Mouse (Mus musculus): ENCODE measurements around the gene Itih1. TPM values are rescaled to one million over a fixed set of nuclear protein-coding genes. Genes with fewer than 3 reads are reported as not detected.
A peak's percentile ranks its signal among the peaks of the same experiment; 100 is the strongest.

Itih1 gene
- polyA plus RNA-seq, 1 experiment = 0.20 TPM

DNA sequence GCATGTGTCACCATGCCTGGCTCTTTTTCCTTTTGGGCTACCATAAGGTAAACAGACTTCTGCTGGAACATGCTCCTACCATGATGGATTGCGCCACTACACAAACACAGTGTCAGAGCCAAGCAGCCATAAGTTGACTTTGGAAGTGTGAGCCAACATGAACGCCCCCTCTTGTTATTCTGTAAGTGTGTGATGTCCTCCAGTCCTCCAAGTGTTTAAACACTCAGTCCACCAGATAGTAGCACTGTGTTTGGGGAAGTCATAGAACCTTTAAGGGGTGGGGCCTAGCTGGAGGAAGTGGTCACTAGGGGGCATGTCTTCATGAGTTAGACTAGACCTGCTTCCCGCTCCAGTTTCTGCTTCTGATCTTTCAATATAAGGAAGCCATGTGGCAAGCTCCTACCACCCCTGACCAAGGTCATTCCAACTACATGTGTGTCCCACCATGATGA is 35.2 kb downstream of the Itih1 start:
- Histone ChIP-seq H3K36me3 (replicated peaks; ENCODE audit: low read length) (no peaks in the 10 kb centered on the region), H3K27me3 (replicated peaks) (peaks cover 15% of the 10 kb centered on the region), H3K9me3 (no peaks in the 10 kb centered on the region), H3K4me3 (replicated peaks) (no peak overlapping the region), H3K4me1 (peaks cover 28% of the 10 kb centered on the region)
- TF ChIP-seq FLI1 (IDR thresholded peaks at IDR 0.05; ENCODE audit: low read length) (no peak), GATA1 (IDR thresholded peaks at IDR 0.05; ENCODE audit: borderline replicate concordance, low read length) (no peak)

DNA sequence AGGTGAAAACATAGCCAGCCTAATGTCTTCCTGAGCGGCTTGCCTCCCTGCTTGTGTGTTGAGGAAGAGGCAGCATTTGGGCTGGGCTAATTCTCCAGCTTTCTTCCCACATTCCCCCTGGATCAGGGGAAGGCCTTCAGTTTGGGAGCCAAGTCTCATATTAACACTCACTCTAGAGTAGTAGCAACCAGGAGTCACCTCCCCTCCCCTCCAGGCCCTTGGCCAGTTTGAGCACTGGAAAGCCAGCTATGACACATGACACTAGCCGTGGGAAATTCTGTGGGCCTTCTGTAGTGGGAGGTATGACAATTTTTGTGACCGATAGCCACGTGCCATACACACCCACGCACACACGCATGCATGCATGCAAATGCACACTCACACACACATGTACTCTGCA is 37.1 kb downstream of the Itih1 start:
- TF ChIP-seq GATA1 (IDR thresholded peaks at IDR 0.05; ENCODE audit: borderline replicate concordance, low read length) = no peak
- no peak for TF ChIP-seq FLI1 (IDR thresholded peaks at IDR 0.05; ENCODE audit: low read length)
- peaks cover 4% of the 10 kb centered on the region for H3K27me3 ChIP-seq (replicated peaks)
- H3K9me3 ChIP-seq = no peaks in the 10 kb centered on the region
- no peak overlapping the region for H3K4me3 ChIP-seq (replicated peaks)
- peaks cover 34% of the 10 kb centered on the region for H3K4me1 ChIP-seq
- no peaks in the 10 kb centered on the region for H3K36me3 ChIP-seq (replicated peaks; ENCODE audit: low read length)

DNA sequence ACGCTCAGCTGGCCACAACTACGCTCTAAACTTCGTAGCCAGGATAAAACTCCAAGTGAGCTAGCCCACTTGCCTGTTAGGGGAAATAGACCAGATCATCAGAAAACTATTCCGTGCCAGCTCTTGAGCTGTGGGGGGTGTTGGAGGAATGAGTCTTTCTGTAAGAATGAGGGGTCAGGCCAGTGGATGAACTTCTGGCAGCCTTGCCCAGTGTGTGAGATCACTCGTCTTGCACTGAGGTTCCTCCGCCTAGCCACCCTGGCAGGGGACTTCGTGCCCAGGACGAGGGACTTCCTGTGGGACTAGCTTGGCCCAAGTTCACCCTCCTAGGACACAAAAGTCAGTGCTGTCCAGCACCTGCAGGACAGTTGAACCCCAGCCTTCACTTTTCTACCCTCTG is 38.8 kb downstream of the Itih1 start:
- Histone ChIP-seq H3K36me3 (replicated peaks; ENCODE audit: low read length) (no peaks in the 10 kb centered on the region), H3K9me3 (peaks cover 6% of the 10 kb centered on the region), H3K4me3 (replicated peaks) (no peak overlapping the region), H3K4me1 (peaks cover 51% of the 10 kb centered on the region), H3K27me3 (replicated peaks) (peaks cover 1% of the 10 kb centered on the region)
- no peak for TF ChIP-seq GATA1 (IDR thresholded peaks at IDR 0.05; ENCODE audit: borderline replicate concordance, low read length)
- TF ChIP-seq FLI1 (IDR thresholded peaks at IDR 0.05; ENCODE audit: low read length) = no peak

DNA sequence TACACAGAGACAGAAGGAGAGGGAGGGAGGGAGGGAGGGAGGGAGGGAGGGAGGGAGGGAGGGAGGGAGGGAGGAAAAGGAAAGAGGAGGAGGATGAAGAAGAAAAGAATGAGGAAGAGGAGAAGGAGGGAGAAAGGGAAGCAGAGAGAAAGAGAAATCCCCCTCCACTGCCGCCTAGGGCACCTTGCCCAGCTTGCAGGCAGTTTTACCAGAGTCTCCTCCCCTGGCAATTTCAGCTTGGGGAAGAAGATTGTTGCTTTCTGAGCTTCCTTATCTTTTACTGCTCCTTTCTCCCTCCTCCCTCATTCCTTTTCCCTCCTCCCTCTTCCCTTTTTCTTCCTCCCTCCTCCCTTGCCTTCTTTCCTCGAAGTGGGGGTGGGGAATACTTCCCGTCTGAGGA is 40.1 kb downstream of the Itih1 start:
- Histone ChIP-seq H3K27me3 (replicated peaks) (peaks cover 5% of the 10 kb centered on the region), H3K36me3 (replicated peaks; ENCODE audit: low read length) (no peaks in the 10 kb centered on the region), H3K9me3 (peaks cover 8% of the 10 kb centered on the region), H3K4me3 (replicated peaks) (no peak overlapping the region), H3K4me1 (peaks cover 54% of the 10 kb centered on the region)
- no peak for TF ChIP-seq GATA1 (IDR thresholded peaks at IDR 0.05; ENCODE audit: borderline replicate concordance, low read length)
- TF ChIP-seq FLI1 (IDR thresholded peaks at IDR 0.05; ENCODE audit: low read length) = no peak

DNA sequence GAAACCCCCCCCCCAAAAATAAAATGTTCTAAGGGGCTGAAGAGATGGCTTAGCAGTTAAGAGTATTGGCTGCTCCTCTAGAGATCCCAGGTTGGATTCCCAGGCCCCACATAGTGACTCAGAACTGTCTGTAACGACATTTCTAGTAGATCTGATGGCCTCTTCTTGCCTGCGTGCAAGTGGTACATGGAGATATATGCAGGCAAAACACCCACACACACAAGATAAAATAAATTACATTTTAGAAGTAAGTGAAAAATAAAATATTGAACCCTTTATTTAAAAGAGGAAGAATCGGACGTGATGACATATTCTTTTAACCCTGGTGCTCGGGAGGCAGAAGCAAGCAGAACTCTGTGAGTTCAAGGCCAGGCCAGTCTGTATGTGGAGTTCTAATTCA is 40.5 kb downstream of the Itih1 start:
- H3K4me1 ChIP-seq = peaks cover 53% of the 10 kb centered on the region
- peaks cover 5% of the 10 kb centered on the region for H3K27me3 ChIP-seq (replicated peaks)
- H3K36me3 ChIP-seq (replicated peaks; ENCODE audit: low read length) = no peaks in the 10 kb centered on the region
- TF ChIP-seq FLI1 (IDR thresholded peaks at IDR 0.05; ENCODE audit: low read length) (no peak), GATA1 (IDR thresholded peaks at IDR 0.05; ENCODE audit: borderline replicate concordance, low read length) (no peak)
- no peak overlapping the region for H3K4me3 ChIP-seq (replicated peaks)
- H3K9me3 ChIP-seq = peaks cover 8% of the 10 kb centered on the region

DNA sequence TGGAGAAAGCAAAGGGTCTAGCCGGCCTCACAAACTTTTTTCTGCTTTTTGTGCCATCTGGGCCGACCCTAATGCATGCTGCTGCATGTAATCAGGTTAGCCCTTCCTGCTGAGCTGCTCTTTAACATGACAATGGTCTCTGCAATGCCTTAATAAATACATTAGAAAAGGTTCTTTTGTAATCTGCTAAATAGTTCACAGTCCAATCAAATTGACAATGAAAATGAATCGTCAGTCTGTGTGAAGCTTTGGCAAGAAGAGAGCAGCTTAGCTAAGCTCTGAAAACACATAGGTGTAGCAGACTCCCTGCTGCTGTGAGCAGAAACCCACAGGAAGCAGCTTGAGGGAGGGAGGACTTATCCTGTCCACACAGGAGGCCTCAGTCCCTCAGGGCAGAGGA is 43.1 kb downstream of the Itih1 start:
- peaks cover 8% of the 10 kb centered on the region for H3K9me3 ChIP-seq
- peaks cover 11% of the 10 kb centered on the region for H3K27me3 ChIP-seq (replicated peaks)
- H3K4me1 ChIP-seq = peaks cover 61% of the 10 kb centered on the region
- H3K4me3 ChIP-seq (replicated peaks) = peak overlapping the region; percentile 65
- TF ChIP-seq GATA1 (IDR thresholded peaks at IDR 0.05; ENCODE audit: borderline replicate concordance, low read length) = no peak
- TF ChIP-seq FLI1 (IDR thresholded peaks at IDR 0.05; ENCODE audit: low read length) = no peak
- H3K36me3 ChIP-seq (replicated peaks; ENCODE audit: low read length) = no peaks in the 10 kb centered on the region

DNA sequence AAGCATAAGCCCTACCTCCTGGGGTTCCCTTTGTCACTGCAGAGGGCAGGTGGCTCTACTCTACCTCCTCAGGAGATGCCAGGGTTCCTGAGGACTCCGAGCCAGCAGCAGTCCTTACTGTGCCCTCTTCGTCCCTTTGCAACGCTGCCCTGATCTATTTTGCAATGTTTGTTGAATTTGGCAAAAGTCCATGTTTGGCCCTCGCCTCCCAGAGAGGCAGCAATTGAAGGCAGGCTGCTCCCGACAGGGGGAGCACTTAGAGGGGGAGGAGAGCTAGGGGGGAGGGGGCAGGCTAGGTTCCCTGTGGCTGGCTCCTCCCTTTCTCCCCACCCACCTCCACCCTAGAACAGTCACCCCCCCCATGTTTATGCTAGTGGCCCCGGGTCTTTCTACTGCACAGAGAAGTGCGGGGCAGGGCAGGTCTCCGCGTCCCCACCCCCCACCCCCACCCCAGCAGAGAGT is 54.8 kb downstream of the Itih1 start:
- H3K27me3 ChIP-seq (replicated peaks) = peaks cover 59% of the 10 kb centered on the region
- TF ChIP-seq FLI1 (IDR thresholded peaks at IDR 0.05; ENCODE audit: low read length) (no peak), GATA1 (IDR thresholded peaks at IDR 0.05; ENCODE audit: borderline replicate concordance, low read length) (no peak)
- peaks cover 19% of the 10 kb centered on the region for H3K4me1 ChIP-seq
- H3K9me3 ChIP-seq = no peaks in the 10 kb centered on the region
- H3K36me3 ChIP-seq (replicated peaks; ENCODE audit: low read length) = no peaks in the 10 kb centered on the region
- H3K4me3 ChIP-seq (replicated peaks) = peak overlapping the region; percentile 51

DNA sequence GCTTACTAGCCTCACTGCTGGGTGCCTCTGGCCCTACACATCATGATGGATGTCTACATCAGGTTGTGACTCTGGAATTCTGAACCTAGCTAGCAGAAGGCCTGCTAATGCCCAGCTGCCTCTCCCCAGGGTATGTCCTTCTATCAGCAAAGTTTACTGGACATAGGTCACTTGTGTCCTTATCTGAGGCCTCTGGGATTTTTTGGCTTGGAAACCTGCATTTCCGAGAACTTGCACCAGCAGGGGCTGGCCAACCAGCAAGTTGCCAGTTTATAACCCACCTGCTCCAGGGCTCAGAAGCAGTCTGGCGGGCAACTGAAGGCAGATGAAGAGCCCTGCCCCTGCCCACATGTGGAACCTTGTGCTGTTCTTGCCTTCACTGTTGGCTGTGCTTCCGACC is 56.9 kb downstream of the Itih1 start, which contains the start of gene Itih4:
Itih4 (plus strand) TSS at position 273 of the 400 bp plus-strand sequence.
- no peaks in the 10 kb centered on the region for H3K9me3 ChIP-seq
- H3K36me3 ChIP-seq (replicated peaks; ENCODE audit: low read length) = no peaks in the 10 kb centered on the region
- TF ChIP-seq GATA1 (IDR thresholded peaks at IDR 0.05; ENCODE audit: borderline replicate concordance, low read length) (no peak), FLI1 (IDR thresholded peaks at IDR 0.05; ENCODE audit: low read length) (no peak)
- H3K27me3 ChIP-seq (replicated peaks) = peaks cover 46% of the 10 kb centered on the region
- H3K4me1 ChIP-seq = peaks cover 30% of the 10 kb centered on the region
- H3K4me3 ChIP-seq (replicated peaks) = no peak within 1 kb of the TSS

DNA sequence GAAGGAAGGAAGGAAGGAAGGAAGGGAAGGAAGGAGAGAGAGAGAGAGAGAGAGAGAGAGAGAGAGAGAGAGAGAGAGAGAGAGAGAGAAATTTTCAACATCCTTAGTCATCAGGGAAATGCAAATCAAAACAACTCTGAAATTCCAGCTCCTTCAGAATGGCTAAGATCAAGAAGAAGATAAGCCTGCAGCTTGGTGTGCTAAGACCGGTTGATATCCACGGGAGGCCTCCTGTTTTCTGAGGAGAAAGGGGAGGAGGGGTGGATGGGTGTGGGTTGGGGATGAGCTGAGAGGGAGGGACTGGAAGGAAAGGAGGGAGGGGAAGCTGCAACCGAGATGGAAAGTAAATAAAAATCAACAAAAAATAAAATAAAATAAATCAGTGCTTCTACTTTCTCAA is 57.8 kb downstream of the Itih1 start:
- Histone ChIP-seq H3K4me1 (peaks cover 39% of the 10 kb centered on the region), H3K9me3 (no peaks in the 10 kb centered on the region), H3K36me3 (replicated peaks; ENCODE audit: low read length) (no peaks in the 10 kb centered on the region), H3K4me3 (replicated peaks) (no peak overlapping the region), H3K27me3 (replicated peaks) (peaks cover 42% of the 10 kb centered on the region)
- TF ChIP-seq FLI1 (IDR thresholded peaks at IDR 0.05; ENCODE audit: low read length) (no peak), GATA1 (IDR thresholded peaks at IDR 0.05; ENCODE audit: borderline replicate concordance, low read length) (no peak)

DNA sequence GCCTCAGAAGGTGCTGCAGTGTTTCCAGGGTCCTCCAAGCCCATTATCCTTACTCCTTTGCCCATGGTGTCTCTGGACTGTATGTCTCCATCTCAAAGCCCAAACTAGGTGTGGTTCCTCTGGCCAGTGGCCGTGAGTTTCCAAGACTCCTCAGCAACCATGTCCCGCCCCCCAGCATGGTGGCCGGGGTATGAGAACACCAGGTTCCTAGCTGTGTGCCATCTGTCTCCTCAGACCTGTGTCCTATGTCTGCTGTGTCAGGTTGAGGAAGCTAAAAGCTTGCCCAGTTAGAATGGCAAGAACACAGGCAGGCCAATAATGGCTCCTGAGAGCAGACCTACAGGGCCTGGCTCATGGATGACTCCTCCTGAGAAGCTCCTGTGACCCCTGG is 61.4 kb downstream of the Itih1 start:
- Histone ChIP-seq H3K4me1 (peaks cover 50% of the 10 kb centered on the region), H3K9me3 (no peaks in the 10 kb centered on the region), H3K4me3 (replicated peaks) (no peak overlapping the region), H3K27me3 (replicated peaks) (peaks cover 15% of the 10 kb centered on the region), H3K36me3 (replicated peaks; ENCODE audit: low read length) (peaks cover 8% of the 10 kb centered on the region)
- TF ChIP-seq FLI1 (IDR thresholded peaks at IDR 0.05; ENCODE audit: low read length) (no peak), GATA1 (IDR thresholded peaks at IDR 0.05; ENCODE audit: borderline replicate concordance, low read length) (no peak)
